Mouse (Mus musculus): ENCODE measurements around the gene 9930111J21Rik2. TPM values are rescaled to one million over a fixed set of nuclear protein-coding genes. Genes with fewer than 3 reads are reported as not detected.

9930111J21Rik2 gene
- 0.45 and 0.54 TPM in 2 replicates for polyA plus RNA-seq (2015; fragmentation: Nextera tagmentation; extraction: Ambion mirVana)

DNA sequence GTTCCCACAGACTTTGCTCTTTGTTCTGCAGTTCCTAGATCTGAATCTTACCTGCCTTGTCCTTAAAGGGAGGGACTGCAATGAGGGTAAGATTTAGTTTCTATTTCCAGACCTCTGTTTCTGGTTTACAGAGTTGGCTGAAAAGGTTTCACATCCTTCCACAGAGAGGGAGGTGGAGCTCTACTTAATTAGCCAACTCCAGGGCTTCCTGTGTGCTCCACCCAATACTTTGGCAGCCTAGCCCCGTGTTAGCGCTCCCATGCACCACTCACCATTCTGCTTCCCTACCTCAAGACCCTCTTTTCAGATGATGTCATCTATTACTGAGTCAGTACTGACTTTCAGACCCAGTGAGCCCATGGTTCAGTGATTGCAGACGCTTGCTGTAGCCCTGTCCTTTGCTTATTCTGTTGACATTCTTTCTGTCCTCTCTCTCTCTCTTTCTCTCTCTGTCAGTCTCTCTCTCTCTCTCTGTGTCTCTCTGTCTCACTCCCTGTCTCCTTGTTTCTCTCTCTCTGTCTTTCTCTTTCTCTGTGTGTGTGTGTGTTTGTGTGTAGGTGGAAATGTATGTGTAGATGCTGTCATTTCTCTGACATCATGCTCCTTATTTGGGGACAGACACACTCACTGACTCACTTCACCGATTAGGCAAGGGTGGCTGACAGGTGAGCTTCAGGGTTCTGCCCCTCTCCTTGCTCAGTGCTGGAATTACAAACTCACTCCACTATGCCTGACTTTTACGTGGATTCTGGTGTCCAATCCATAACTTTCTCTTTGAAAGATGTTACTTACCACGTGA, at the start of gene 9930111J21Rik2:
Gene 9930111J21Rik2, minus strand, starts transcription at position 150 of the 799 bp plus-strand sequence.

DNA sequence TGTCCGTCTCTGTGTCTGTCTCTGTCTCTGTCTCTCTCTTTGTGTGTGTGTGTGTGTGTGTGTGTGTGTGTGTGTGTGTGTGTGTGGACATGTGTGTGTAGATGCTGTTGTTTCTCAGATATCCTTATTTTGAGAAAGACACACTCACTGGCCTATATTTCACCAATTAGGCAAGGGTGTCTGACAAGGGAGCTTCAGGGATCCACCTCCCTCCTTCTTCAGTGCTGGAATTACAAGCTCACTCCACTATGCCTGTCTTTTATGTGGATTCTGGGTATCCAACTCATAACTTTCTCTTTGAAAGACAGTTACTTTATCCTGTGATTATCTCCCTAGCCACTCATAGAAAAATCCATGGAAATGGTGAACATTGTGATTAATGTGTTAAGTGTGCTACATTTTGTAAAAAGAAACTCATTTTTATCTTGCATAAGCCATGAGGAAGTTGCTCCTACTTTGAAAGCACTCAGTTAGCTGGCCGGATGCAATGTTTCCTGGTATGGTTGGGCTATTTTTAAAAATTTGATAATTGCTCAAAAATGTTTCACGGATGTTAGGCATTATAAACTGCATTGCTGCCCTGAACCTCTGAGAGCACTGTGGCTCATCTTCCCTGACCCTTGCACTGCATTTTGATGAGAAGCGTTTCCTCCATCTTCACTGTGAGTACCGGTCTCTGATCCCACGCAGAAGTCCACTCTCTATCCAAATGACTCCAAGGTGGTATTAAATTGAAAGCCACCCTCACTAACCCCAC, 25.1 kb upstream of the 9930111J21Rik2 start, which contains the start of gene Ifi47:
Gene Ifi47, plus strand, starts transcription at position 587 of the 757 bp plus-strand sequence.

DNA sequence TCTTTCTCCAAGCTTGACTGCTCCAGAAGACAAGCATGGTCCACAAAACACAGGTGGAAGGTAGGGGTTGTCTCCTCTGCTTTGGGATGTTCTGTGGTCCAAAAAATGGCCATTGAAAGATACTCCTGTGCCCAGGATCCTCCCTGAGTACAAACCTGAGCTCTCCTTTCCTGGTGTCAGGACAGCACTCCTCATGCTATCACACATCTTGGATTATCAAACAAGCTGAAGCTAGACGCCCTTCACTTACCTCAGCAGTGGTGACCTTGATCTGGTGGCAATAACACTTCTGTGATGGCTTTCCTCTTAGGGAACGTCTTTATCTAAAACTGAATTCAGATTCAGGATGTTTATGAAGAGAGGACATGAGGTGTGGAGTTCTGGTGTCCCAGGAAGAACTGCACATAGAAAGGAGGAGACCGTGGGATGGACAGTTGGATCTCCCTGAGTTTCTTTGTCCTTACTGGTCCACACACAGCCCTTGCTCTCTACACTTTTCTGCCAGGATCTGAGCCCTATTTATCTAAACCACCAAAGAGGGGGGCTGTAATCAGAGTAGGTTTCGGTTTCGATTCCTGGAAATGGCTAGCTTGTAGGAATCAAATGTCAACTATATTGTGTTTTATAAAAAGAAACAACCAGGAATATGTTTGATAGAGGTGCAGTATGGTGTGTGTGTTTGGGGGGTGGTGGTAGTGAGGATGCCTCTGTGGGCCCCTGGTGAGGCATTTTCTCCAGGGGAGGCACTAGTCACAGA, 12.8 kb upstream of the 9930111J21Rik2 start, which contains the start of gene Tgtp2:
Gene Tgtp2, minus strand, starts transcription at position 494 of the 757 bp plus-strand sequence.

DNA sequence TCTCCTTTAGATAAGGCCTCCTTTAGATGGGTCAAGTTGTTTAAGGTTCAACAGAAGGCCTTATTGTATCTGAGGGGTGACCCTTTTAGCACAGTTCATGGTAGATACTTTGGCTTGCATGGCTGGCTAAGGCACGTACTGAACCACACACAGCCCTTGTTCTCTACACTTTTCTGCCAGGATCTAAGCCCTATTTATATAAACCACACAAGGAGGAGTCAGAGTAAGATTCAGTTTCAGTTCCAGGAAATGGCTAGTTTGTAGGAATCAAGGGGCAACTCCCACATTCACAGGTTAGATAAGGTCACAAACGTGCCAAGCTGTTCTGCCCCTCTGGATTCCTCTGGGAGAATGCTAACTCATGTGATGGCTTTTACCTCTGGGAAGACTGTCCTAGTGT, 57.0 kb downstream of the 9930111J21Rik2 start, which contains the start of gene Tgtp1:
Gene Tgtp1, minus strand, starts transcription at position 155 of the 400 bp plus-strand sequence.

DNA sequence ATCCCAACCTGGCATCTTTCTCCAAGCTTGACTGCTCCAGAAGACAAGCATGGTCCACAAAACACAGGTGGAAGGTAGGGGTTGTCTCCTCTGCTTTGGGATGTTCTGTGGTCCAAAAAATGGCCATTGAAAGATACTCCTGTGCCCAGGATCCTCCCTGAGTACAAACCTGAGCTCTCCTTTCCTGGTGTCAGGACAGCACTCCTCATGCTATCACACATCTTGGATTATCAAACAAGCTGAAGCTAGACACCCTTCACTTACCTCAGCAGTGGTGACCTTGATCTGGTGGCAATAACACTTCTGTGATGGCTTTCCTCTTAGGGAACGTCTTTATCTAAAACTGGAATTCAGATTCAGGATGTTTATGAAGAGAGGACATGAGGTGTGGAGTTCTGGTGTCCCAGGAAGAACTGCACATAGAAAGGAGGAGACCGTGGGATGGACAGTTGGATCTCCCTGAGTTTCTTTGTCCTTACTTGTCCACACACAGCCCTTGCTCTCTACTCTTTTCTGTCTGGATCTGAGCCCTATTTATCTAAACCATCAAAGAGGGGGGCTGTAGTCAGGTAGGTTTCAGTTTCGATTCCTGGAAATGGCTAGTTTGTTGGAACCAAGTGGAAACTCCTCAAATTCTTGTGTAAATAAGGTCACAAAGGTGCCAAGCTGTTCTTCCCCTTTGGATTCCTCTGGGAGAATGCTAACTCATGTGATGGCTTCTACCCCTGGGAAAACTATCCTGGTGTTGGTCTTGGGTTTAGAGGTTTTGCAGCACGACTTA, 59.1 kb downstream of the 9930111J21Rik2 start, which contains the start of gene Gm12185:
Gene Gm12185, minus strand, starts transcription at position 487 of the 781 bp plus-strand sequence.

DNA sequence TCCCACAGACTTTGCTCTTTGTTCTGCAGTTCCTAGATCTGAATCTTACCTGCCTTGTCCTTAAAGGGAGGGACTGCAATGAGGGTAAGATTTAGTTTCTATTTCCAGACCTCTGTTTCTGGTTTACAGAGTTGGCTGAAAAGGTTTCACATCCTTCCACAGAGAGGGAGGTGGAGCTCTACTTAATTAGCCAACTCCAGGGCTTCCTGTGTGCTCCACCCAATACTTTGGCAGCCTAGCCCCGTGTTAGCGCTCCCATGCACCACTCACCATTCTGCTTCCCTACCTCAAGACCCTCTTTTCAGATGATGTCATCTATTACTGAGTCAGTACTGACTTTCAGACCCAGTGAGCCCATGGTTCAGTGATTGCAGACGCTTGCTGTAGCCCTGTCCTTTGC, 71.8 kb downstream of the 9930111J21Rik2 start, which contains the start of gene 9930111J21Rik1:
Gene 9930111J21Rik1, minus strand, starts transcription at position 148 of the 400 bp plus-strand sequence.

DNA sequence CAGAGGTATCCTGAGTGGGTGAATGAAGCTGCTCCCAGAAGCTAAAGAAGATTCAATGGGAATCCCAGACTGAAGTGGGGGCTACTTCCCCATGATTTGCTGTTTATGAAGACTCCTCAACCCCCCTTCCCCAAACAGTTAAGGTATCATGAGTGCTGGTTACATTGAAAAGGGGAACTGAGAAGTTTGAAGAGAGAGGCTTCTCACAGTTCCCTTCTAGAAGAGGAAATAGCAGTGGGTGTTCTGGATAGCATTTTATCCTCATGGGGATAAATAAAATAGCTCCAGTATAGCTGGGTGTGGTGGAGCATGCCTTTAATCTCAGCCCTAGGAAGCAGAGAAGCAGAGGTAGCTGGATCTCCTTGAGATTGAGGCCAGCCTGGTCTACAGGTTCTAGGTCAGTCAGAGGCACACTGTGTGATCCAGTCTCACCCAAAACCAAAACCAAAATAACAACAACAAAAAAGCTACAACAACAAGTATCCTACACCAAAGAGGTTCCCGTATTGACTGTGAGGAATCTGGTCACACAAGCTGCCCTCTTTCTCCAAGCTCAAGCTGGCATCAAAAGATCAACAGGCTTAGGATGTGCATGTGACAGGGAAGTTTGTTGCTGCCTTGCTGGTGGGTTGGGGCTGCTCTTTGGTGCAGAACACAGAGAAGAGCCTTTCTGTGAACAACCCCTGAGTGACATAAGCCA, 72.7 kb downstream of the 9930111J21Rik2 start, which contains the start of gene Olfr56:
Gene Olfr56, plus strand, starts transcription at position 650 of the 700 bp plus-strand sequence.

Other genes with a start within 250 kb of the 9930111J21Rik2 start
- gene Trim41, start 233.9 kb downstream of the 9930111J21Rik2 start, polyA plus RNA-seq (2015; fragmentation: Nextera tagmentation; extraction: Ambion mirVana), result 5.5 and 5.8 TPM in 2 replicates
- 4.1 and 4.4 TPM in 2 replicates for gene Trim7, start 225.1 kb downstream of the 9930111J21Rik2 start, polyA plus RNA-seq (2015; fragmentation: Nextera tagmentation; extraction: Ambion mirVana)
- 4.2 and 6.5 TPM in 2 replicates for gene Gm12184, start 224.6 kb downstream of the 9930111J21Rik2 start, polyA plus RNA-seq (2015; fragmentation: Nextera tagmentation; extraction: Ambion mirVana)
- gene Irgm1, start 179.6 kb downstream of the 9930111J21Rik2 start, polyA plus RNA-seq (2015; fragmentation: Nextera tagmentation; extraction: Ambion mirVana), result 8.6 and 9.7 TPM in 2 replicates
- 0.22 and 0.28 TPM in 2 replicates for gene Gm5431, start 149.0 kb downstream of the 9930111J21Rik2 start, polyA plus RNA-seq (2015; fragmentation: Nextera tagmentation; extraction: Ambion mirVana)
- gene Psme2b, start 105.1 kb downstream of the 9930111J21Rik2 start, polyA plus RNA-seq (2015; fragmentation: Nextera tagmentation; extraction: Ambion mirVana), result 1.3 and 2.0 TPM in 2 replicates
- gene Olfr56, start 72.4 kb downstream of the 9930111J21Rik2 start, polyA plus RNA-seq (2015; fragmentation: Nextera tagmentation; extraction: Ambion mirVana), result not detected in 2 replicates
- gene 9930111J21Rik1, start 71.8 kb downstream of the 9930111J21Rik2 start, polyA plus RNA-seq (2015; fragmentation: Nextera tagmentation; extraction: Ambion mirVana), result 0.41 and 0.45 TPM in 2 replicates
- gene Gm12185, start 59.0 kb downstream of the 9930111J21Rik2 start, polyA plus RNA-seq (2015; fragmentation: Nextera tagmentation; extraction: Ambion mirVana), result not detected in 2 replicates
- 0.21 and 0.43 TPM in 2 replicates for gene Tgtp1, start 57.1 kb downstream of the 9930111J21Rik2 start, polyA plus RNA-seq (2015; fragmentation: Nextera tagmentation; extraction: Ambion mirVana)
- gene Tgtp2, start 13.0 kb upstream of the 9930111J21Rik2 start, polyA plus RNA-seq (2015; fragmentation: Nextera tagmentation; extraction: Ambion mirVana), result 0.26 and 0.29 TPM in 2 replicates
- gene Ifi47, start 25.3 kb upstream of the 9930111J21Rik2 start, polyA plus RNA-seq (2015; fragmentation: Nextera tagmentation; extraction: Ambion mirVana), result 1.8 and 1.9 TPM in 2 replicates
- gene Olfr1396, start 63.6 kb upstream of the 9930111J21Rik2 start, polyA plus RNA-seq (2015; fragmentation: Nextera tagmentation; extraction: Ambion mirVana), result not detected in 2 replicates
- not detected in 2 replicates for gene Olfr1395, start 91.0 kb upstream of the 9930111J21Rik2 start, polyA plus RNA-seq (2015; fragmentation: Nextera tagmentation; extraction: Ambion mirVana)
- not detected in 2 replicates for gene Olfr1394, start 103.1 kb upstream of the 9930111J21Rik2 start, polyA plus RNA-seq (2015; fragmentation: Nextera tagmentation; extraction: Ambion mirVana)
- 0.38 and 0.53 TPM in 2 replicates for gene Btnl9, start 135.9 kb upstream of the 9930111J21Rik2 start, polyA plus RNA-seq (2015; fragmentation: Nextera tagmentation; extraction: Ambion mirVana)
- gene Zfp62, start 152.1 kb upstream of the 9930111J21Rik2 start, polyA plus RNA-seq (2015; fragmentation: Nextera tagmentation; extraction: Ambion mirVana), result 24.4 and 24.8 TPM in 2 replicates
- gene Mgat1, start 192.9 kb upstream of the 9930111J21Rik2 start, polyA plus RNA-seq (2015; fragmentation: Nextera tagmentation; extraction: Ambion mirVana), result 34.4 and 34.9 TPM in 2 replicates
- 0.17 TPM in 1 of 2 replicates, not detected in the other for gene Olfr1393, start 227.1 kb upstream of the 9930111J21Rik2 start, polyA plus RNA-seq (2015; fragmentation: Nextera tagmentation; extraction: Ambion mirVana)
- 0.08 and 0.11 TPM in 2 replicates for gene Olfr1392, start 234.0 kb upstream of the 9930111J21Rik2 start, polyA plus RNA-seq (2015; fragmentation: Nextera tagmentation; extraction: Ambion mirVana)

All from neural tube, postnatal 0 days (tissue).